Mouse (Mus musculus) kidney, postnatal 25 days (tissue): ENCODE data around the gene Zranb2.

Experiments used
- DNase-seq, 2 experiments: peaks; one replicate each; pipeline ENCODE4 v3.0.0; 2021; ENCODE audit warnings: mixed read lengths in 2 of 2

Zranb2 gene

DNA sequence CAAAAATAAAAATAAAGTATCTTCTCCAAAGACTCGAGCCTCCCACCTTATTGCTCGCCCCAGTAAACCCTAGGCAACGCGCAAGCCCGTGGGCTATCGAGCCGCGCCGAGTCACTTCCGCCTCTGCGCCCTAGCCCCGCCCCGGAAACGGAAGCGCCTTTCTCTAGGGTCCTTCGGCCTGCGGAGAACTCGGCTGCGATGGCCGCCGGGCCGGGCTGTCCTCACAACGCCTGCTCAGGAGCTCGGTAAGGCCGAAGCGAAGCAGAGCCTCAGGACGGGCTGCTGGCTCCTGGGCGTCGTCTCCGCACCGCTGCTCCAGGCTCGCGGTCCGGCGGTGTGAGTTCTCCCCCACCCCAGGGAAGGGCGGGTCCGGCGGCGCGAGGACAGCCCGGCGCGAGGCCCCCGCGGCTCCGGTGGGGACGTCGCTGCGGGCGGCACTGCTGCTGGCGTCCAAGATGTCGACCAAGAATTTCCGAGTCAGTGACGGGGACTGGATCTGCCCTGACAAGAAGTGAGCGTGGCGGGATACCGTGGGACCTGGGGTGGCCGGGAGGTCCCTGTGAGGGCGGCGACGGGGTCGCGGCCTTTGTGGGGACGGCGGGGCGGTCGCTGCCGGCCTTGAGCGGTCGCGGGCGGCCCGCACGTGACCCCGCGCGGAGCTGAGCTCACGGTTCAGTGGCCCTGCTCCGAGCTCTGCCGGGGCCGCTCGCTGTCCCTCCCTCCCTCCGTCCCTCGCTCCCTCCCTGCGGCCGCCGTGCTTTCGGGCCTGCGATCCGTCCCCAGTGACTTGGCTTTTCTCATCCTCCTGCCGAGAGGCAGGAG, at the start of gene Zranb2:
Zranb2 (plus strand) TSS at position 197 of the 822 bp plus-strand sequence.
- DNase-seq, result peak; percentile 96

DNA sequence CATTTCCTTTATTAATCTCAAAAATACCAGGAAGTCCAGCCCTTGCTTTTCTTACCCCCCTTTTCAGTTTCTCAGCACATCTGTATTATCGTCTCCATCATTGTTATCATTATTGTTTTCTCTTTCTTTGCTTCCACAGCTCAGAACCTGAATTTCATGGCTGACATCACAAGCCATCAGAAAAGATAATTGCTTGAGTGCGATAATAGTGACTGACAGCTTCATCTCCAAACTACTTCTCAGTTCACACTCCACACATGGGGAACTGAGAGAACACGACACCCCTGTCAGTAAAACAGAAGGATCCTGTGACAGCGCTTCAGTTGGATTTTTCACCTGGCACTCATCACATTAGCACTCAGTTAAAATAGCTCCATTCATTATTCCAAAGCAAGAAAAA, 41.9 kb upstream of the Zranb2 start:
- no peak for DNase-seq

DNA sequence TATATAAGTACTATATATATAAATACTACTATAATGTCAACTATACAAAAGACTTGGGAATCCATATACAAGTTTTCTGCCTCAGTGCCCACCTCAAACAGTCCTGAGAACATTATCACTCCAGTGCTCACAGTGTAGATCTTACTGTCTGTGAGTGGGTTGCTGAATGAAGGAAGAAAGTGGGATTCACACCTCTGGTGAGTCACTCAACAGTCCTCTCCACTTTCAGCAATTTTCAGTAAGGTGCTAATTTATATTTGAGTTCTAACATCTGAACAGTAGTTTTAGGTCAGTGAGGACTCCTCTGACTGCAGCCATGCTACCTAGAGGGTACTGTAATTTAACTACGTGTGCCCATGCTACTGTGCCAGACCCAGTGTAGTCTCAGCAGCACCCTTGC, 31.7 kb upstream of the Zranb2 start:
- DNase-seq, result no peak

DNA sequence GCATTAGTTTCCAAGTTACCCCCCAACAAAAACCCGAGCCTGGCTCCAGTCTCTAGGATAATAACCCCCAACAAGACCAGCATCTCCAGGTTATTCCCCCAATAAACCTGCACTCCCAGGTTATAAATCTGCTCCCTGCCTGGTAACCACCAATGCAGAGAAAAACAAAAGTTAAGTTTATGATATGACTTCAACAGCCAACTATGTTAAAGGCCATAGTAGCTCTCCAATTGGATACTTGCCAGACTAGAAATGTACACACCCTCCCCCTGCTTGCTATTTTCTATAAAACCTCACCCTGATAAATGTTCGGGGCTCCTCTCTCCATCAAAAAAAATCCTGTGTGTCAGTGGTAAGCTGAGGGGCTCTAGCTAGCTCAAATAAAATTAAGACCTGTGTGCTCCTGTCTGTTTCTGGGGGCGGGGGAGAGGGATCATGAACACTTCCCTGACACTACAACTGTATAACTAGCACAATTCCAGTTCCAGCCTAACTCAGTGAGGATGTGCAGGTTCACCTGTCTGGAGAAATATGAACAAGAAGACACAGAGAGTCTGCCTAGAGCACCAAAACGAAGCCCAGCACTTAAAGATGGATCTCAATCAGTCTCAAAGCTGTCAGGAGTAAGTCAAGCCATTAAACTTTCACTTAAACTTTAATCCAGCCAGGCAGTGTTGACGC, 19.7 kb upstream of the Zranb2 start:
- no peak for DNase-seq

DNA sequence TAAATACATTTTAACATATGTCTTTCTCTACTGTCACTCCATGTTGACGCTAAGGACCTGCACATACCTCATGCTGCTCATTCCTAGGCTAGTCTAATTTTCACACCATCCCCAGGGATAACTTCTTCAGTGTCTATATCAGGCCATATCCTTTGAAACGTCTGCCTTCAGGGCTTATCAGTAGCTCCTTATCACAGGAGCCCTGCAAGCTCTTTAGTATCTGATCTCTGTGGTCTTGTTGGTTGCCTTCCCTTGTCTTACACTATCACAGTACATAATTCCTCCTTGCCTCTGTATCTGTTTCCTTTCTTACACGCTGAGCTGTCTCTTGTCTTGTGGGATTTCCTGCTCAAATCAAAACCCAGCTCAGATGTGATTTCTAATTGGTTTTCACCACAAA, 17.5 kb upstream of the Zranb2 start:
- DNase-seq, result no peak

DNA sequence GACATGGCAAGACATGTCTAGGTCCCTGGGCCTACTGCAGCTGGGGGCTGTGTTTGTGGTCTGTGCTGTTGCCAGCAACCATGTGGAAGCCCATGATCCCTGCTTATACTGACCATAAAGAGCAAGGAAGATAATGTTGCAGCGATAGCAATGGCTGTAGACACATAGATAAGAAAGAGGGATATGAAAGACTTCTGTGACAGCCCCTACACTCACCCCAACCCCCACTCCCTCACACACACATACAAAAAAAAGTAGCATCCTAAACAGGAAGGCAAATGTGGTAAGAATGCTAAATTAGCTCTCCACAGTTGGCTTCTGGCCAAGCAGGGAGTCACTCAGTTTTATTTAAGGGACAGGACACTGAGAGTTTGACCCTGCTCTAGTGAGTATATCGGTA, 16.0 kb upstream of the Zranb2 start:
- DNase-seq, result peak in 1 of 2 experiments; percentile 6

DNA sequence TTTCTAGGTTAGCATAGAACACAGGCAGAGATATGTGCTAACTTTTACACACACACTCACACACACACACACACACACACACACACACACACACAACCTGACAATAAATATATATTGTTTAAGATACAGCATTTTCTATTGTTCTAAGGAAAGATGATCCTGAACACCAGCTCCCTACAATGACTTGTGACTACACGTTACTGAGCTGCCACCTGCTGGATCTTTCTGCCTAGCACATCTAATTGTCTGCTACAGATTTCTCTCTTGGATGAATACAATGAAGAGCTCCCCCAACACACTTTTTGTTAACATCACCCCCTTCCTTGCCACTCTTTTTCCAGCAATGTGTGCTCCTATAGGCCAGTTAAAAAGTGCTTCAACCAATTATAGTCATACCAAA, 13.5 kb upstream of the Zranb2 start:
- DNase-seq, result peak; percentile 35 to 57

DNA sequence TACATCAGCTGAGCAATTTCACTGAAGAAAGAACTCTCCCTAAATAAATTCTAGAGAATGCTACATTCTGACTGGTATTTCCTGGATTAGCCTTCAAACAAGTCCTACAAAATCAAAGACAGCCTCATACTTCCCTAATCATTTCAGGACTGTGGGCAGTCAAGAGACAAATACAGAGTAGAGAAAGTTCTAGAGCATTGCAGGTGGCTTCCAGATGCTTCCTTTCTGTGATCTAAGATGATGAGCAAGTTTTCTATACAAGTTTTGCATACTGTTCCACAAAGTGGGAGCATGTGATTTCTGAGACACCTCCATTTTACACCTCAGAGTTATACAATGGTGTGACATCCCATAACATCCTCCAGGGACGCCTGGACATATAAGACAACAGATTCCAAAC, 10.1 kb upstream of the Zranb2 start:
- no peak for DNase-seq

DNA sequence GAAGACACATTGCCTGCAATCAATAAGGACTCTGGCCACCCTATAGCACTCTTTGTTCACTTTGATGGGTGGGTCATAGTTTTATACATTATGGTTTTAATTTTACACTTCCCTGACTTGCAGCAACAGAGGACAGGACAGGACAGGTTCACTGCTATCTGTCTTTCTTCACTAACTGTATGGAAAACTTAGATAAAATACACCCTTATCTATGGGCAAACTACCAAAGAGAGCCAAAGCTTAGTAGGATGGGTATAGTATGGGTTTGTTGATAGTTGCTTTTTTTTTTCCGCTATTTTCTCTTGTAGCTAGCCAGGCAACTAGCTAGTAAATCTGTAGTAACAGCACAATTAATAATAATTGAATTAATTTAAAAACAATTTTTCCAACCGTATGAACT, 2.4 kb upstream of the Zranb2 start:
- no peak for DNase-seq

DNA sequence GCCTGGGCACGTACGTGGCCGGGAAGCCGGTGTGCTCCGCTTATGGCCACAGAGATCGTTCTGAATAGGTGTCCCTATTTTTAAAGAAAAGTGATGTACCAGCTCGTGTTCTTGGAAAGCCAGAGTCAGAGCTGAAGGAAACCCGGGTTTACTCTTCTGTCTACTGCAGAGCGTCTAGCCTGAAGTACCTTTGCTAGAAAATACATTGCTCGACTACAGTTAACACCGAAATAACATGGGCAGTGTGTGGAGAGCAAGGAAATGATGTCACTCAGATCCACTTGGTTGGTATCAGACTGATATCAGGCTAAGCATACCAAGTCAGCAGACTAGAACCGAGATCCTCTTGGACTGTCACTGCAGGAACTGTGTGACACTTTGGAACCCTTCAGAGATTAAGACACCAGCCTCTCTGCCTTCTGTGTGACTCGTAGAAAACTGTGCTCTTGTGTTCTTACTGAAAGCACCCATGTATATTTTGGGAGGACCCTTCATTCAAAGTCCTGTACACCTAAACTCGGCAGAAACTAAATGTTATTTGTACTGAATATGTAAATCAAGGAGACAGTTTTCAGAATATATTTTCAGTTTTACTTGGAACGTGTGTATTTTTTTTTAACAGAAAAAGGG, 941 bp downstream of the Zranb2 start:
- no peak for DNase-seq

DNA sequence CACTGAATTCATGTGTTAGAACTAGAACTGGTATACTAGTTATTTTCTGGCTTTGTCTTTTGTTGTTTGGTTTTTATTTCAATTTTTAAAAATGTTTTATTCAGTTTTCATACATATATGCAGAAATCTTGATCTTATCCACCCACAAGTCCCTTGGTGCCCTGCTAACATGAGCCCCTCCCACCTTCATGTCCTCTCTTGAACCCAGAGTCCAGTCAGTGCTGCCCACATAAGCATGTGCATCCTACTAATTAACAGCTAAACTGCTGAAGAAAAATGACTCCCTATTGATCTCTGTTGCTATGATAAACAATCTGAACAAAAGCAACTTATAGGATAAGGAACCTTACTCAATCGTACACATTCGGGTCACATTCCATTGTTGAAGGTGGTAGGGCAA, 15.4 kb downstream of the Zranb2 start:
- DNase-seq, result no peak

DNA sequence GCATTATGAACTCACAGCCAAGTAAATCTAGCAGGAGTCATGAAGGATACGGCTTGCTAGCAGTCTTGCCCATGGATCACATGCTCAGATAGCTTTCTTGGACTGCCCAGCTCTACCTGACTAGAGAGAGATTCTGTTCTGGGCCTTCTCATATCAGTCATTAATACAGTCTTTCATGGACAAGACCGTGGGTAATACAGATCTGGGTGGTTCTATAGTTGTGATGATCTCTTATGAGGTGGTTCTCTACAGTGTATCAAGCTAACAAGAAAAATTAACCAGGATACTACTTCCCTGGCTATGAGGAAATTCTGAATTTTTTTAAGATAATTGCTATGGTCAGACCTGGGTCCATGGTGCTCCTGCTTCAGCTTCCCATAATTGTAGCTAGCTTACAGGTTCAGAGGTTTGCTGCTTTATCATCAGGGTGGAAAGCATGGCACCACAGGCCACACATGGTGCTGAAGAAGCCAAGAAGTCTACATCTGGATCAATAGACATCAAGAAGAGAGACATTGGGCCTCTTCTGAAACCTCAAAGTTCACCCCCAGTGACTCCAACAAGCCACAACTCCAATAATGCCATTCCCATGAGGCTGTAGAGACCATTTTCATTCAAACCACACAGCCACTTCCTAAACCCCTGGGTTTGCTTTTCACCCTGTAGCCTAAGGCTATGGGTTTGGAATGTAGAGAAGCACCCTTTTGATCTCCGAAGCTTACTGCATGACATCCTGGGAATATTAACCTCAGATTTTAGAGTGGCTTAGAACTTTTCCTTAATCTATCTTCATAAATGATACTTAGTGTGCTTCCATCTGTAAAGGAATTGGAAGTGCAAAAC, 16.0 kb downstream of the Zranb2 start:
- DNase-seq, result no peak

DNA sequence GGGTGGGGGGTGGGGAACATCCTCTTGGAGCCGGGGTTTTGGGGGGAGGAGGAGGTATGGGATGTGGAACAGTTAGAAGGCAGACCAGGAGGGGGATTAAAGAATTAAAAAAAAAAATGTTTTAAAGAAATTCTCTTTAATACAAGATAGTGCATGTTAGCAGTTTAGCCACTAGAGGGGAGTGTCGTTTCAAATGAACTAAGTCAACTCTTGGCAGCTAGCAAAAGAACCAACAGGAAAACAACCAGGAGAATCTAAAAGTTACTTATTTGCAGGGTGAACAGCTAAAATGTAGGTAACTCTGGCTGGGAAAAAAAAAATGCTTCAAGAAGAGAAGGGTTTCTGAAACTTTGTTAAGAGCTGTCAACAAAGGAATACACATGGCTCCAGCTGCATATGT, 31.2 kb downstream of the Zranb2 start:
- peak in 1 of 2 experiments; percentile 61 for DNase-seq

DNA sequence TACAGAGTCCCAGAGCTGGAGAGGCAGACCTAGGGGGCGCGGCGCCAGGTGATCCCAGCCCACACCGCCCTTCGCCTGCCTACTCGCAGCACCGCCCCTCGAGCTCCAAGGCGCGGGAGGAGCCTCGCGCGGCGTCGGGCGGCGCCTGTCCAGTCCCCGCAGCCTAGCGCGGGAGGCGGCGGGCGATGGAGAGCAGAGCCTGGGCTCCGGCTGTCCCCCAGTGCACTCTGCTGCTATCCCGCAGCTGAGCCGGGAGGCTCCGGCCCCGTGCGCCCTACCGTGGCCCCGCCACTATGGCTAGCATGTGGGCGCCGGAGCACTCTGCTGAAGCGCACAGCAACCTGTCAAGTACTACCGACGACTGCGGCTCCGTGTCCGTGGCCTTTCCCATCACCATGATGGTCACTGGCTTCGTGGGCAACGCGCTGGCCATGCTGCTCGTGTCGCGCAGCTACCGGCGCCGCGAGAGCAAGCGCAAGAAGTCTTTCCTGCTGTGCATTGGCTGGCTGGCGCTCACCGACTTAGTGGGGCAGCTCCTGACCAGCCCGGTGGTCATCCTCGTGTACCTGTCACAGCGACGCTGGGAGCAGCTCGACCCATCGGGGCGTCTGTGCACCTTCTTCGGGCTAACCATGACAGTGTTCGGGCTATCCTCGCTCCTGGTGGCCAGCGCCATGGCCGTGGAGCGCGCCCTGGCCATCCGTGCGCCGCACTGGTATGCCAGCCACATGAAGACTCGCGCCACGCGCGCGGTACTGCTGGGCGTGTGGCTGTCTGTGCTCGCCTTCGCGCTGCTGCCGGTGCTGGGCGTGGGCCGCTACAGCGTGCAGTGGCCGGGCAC, 33.0 kb downstream of the Zranb2 start, which contains the start of gene Ptger3:
Ptger3 (plus strand) TSS at position 168 of the 841 bp plus-strand sequence.
- DNase-seq, result peak; percentile 71 to 84

DNA sequence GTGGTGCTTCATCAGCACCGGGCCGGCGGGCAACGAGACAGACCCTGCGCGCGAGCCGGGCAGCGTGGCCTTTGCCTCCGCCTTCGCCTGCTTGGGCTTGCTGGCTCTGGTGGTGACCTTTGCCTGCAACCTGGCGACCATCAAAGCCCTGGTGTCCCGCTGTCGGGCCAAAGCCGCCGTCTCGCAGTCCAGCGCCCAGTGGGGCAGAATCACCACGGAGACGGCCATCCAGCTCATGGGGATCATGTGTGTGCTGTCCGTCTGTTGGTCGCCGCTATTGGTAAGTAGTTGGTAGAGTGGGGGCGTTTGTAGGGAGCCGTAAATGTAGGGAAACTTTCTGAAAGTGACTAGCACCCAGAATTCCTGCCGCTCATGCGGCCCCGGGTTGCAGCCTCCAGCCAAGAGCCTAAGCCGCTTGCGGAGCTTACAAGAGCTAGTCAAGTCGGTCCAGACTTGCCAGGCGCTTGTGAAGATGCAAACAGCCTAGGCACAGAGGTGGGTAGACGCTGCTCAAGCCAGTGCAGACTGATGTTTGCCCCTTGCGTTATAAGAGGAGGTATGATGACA, 33.7 kb downstream of the Zranb2 start:
- DNase-seq, result peak; percentile 36 to 46

DNA sequence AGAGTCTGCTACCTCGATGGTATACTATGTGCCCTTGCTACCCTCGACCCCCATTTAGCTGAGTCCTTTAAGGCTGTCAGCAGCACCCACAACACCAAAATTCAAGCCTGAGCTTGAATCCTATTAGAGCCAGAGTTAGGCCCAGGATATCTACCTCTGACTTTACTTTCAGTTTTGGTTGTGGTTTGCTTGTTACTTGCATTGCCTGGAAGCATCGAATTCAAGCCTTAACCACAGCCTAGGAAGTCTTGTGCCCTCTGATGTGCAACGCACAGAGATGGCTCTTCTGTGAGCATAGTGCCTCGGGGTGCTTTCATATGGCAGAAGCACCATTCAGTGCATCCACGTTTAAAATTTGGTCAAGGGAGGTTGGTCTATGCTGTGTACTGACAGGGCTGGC, 38.1 kb downstream of the Zranb2 start:
- no peak for DNase-seq

DNA sequence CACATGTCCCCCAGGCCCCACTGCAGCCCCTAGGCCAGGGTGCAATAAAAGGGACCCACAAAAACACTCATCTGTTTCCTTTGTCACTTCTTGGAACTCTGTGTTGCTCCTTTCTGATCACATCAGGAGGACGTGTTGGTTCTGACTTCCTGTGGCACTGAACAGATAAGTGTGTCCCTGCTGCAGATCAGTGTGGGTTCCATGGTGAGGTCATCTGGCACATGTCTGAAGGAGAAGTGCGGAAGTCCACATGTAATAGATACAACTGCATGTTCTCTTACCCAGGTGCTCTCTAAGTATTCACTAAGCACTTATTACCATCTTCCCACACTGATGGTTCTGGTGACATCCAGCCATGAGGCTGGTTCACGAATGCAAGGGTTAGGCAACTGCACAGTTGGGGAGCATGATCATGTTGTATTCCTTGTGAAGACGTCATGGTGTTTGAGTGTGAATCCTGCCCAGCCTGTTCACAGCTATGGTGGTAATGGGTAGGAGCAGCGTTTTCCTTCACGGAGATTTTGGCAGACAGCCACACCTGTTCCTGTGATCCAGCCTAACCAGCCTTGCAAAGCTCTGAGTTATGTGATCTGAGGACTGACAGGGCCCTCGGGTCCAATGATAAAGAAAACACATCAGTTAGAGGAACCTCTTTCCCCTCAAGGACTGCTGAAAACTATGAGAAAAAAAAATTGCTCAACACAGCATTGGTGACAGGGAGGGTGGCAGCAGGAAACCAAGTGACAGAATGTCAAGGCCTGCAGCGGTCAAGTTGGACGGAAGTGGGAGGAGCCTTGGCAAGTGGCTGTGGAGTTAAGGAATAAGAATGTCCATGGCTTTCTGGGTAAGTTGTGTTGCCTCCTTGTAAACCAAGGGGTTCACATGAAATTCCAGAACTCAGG, 41.7 kb downstream of the Zranb2 start:
- DNase-seq, result peak; percentile 33 to 50

DNA sequence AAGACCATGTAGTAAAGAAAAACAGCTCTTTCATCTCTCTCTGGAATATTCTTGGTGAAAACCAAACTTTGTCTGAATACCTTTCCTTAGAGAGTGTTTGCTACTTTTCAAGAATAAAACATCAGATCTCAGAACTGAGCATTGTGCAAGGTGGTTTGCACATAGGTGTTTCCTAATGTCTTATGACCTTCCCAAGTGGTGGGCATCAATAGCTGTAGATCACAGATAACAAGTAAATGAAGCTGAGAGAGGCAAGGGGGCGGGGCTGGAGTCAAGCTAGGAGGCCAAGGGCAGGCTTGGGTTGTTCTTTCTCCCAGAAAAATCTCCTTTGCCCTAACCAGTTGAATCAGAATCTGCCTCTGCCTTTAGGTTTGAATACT, 42.4 kb downstream of the Zranb2 start:
- DNase-seq, result no peak

DNA sequence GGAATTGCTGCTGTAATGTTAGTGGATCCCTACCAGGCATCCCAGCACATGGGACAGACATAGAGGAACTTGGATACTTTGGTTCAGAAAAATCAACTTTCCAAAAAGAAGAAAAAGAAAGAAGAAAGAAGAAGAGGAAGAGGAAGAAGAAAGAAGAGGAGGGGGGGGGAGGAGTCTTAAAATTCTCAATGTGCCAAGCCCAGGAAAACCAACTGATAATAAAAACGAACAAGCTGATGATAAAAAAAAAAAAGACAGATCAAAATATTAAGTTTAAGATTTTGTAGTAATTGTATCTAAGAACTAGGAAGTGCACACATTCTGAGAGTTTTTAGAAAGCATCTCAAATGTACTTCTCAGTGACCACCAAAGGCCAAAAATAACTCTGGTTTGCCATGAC, 42.9 kb downstream of the Zranb2 start:
- no peak for DNase-seq

DNA sequence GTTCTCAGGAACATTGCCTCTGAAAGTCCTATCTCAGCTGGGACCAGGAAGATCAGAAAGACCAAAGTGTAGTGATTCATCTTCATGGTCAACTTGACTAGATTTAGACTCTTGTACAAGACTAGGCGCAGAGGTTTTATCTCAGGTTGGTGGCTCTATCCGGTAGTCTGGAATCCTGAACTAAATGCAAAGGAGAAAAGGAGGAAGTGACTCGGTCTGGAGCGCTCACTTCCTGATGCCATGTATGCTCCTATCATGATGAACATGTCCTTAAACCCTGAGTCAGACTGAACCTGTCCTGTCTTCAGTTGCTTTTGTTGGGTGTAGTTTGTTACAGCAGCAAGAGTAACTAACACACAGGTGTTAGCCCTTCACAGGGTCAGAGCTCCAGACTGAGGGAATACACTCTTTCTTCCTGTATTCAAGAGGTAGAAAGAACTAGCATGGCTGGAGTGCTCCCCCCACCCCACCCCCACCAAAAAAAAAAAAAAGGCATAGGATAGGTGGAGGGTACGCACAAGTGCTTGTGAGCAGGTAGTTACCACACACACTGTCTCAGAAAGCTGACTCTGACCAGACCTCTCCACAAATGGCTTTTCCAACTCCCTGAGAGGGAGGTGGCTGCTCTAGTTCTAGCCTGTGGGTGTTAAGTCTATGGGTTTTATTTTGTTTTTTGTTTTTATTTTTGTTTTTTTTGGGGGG, 44.7 kb downstream of the Zranb2 start:
- DNase-seq, result no peak
